Mouse (Mus musculus) MEL (cell line): ENCODE measurements at regions not wholly inside any gene's neighbourhood (a gene's known extent, or its start where the extent isn't known, plus 50 kb on each side); places are given as distances from the start of the nearest gene placed in this dataset.

Experiments used
- DNase-seq: peaks from one replicate; pipeline ENCODE4 v3.0.0; 2011; ENCODE audit warnings: low read depth, low spot score
- H3K27ac ChIP-seq: 2 replicates; pipeline ENCODE4 v1.5.1; 2012; ENCODE audit warnings: low read depth, mild to moderate bottlenecking, control low read depth, low read length, moderate library complexity; ENCODE audit not compliant: control insufficient read depth
- H3K27me3 ChIP-seq, 2 experiments: fragments of 150-350 bp in 1 of 2; sonication (generic) in 1 of 2; 2 replicates each; pipeline ENCODE4 v1.6.1; 2012; ENCODE audit warnings: low read length in 2 of 2, mild to moderate bottlenecking in 2 of 2, improper control_type of control experiment in 1 of 2, moderate library complexity in 1 of 2; ENCODE audit not compliant: insufficient read depth in 2 of 2, control insufficient read depth in 1 of 2
- H3K36me3 ChIP-seq, 2 experiments: 2 replicates each; pipeline ENCODE4 v1.6.1; 2012 to 2014; ENCODE audit warnings: low read length in 2 of 2, improper control_type of control experiment in 1 of 2, inconsistent platforms in 1 of 2, mild to moderate bottlenecking in 1 of 2; ENCODE audit not compliant: insufficient read depth in 2 of 2, control insufficient read depth in 1 of 2
- H3K4me1 ChIP-seq, 2 experiments: fragments of 150-350 bp in 1 of 2; sonication (generic) in 1 of 2; 2 replicates each; pipeline ENCODE4 v1.6.1; 2012; ENCODE audit warnings: low read length in 2 of 2, improper control_type of control experiment in 1 of 2, mild to moderate bottlenecking in 1 of 2; ENCODE audit not compliant: insufficient read depth in 2 of 2, control insufficient read depth in 1 of 2
- H3K4me3 ChIP-seq, 2 experiments: fragments of 150-350 bp in 1 of 2; sonication (generic) in 1 of 2; 2 replicates each; pipeline ENCODE4 v1.5.1; 2012; ENCODE audit warnings: low read depth in 2 of 2, low read length in 2 of 2, mild to moderate bottlenecking in 2 of 2, moderate library complexity in 2 of 2, control low read depth in 1 of 2, improper control_type of control experiment in 1 of 2; ENCODE audit not compliant: control insufficient read depth in 1 of 2, insufficient read depth in 1 of 2
- H3K79me2 ChIP-seq: 2 replicates; pipeline ENCODE4 v1.6.1; 2012; ENCODE audit warnings: mild to moderate bottlenecking, low read length, moderate library complexity; ENCODE audit not compliant: control insufficient read depth, poor library complexity, insufficient read depth
- H3K9ac ChIP-seq: 2 replicates; pipeline ENCODE4 v1.6.1; 2012; ENCODE audit warnings: low read depth, mild to moderate bottlenecking, control low read depth, low read length, moderate library complexity; ENCODE audit not compliant: control insufficient read depth, poor library complexity, severe bottlenecking
- H3K9me3 ChIP-seq: fragments of 150-350 bp; sonication (generic); replicated peaks from 2 replicates; pipeline ENCODE4 v1.6.1; 2012; ENCODE audit warnings: mild to moderate bottlenecking, low read length, improper control_type of control experiment, moderate library complexity; ENCODE audit not compliant: insufficient read depth
- BHLHE40 ChIP-seq: IDR thresholded peaks from 2 replicates; pipeline ENCODE4 v1.6.1; 2012; ENCODE audit warnings: low read depth, mild to moderate bottlenecking, inconsistent platforms, low read length, improper control_type of control experiment, borderline replicate concordance
- CHD1 ChIP-seq: IDR thresholded peaks from 2 replicates; pipeline ENCODE4 v1.6.1; 2012; ENCODE audit warnings: low read depth, mild to moderate bottlenecking, inconsistent platforms, low read length, improper control_type of control experiment
- CHD2 ChIP-seq: IDR thresholded peaks from 2 replicates; pipeline ENCODE4 v1.6.1; 2011; ENCODE audit warnings: low read length, improper control_type of control experiment
- CTCF ChIP-seq, 3 experiments: IDR thresholded peaks in 2 of 3; conservative IDR thresholded peaks in 1 of 3; 2 replicates each; pipeline ENCODE4 v1.5.1; 2011 to 2012; ENCODE audit warnings: low read length in 3 of 3, low read depth in 2 of 3, mild to moderate bottlenecking in 2 of 3, improper control_type of control experiment in 1 of 3, inconsistent platforms in 1 of 3, mixed read lengths in 1 of 3, moderate library complexity in 1 of 3; ENCODE audit not compliant: control insufficient read depth in 1 of 3, insufficient read depth in 1 of 3, poor library complexity in 1 of 3, severe bottlenecking in 1 of 3
- ELF1 ChIP-seq: IDR thresholded peaks from 2 replicates; pipeline ENCODE4 v1.6.1; 2014; ENCODE audit warnings: low read depth, mild to moderate bottlenecking, inconsistent platforms, low read length, improper control_type of control experiment, moderate library complexity
- ETS1 ChIP-seq: IDR thresholded peaks from 2 replicates; pipeline ENCODE4 v1.6.1; 2012; ENCODE audit warnings: low read depth, mild to moderate bottlenecking, inconsistent platforms, low read length, improper control_type of control experiment, moderate library complexity
- HCFC1 ChIP-seq: IDR thresholded peaks from 2 replicates; pipeline ENCODE4 v1.6.1; 2012; ENCODE audit warnings: low read depth, mild to moderate bottlenecking, inconsistent platforms, low read length, improper control_type of control experiment, moderate library complexity
- MAX ChIP-seq: IDR thresholded peaks from 2 replicates; pipeline ENCODE4 v1.6.1; 2011; ENCODE audit warnings: low read length, improper control_type of control experiment
- MAZ ChIP-seq: IDR thresholded peaks from 2 replicates; pipeline ENCODE4 v1.6.1; 2012; ENCODE audit warnings: low read depth, mild to moderate bottlenecking, inconsistent platforms, low read length, improper control_type of control experiment
- MYB ChIP-seq: IDR thresholded peaks from 2 replicates; pipeline ENCODE4 v1.6.1; 2011; ENCODE audit warnings: mild to moderate bottlenecking, low read depth, low read length, improper control_type of control experiment
- MYC ChIP-seq: IDR thresholded peaks from 2 replicates; pipeline ENCODE4 v1.6.1; 2011; ENCODE audit warnings: low read depth, mild to moderate bottlenecking, low read length, improper control_type of control experiment, moderate library complexity
- NELFE ChIP-seq: IDR thresholded peaks from 2 replicates; pipeline ENCODE4 v1.6.1; 2011; ENCODE audit warnings: low read depth, low read length, improper control_type of control experiment
- POLR2A ChIP-seq, 2 experiments: IDR thresholded peaks; 2 replicates each; pipeline ENCODE4 v1.6.1; 2011 to 2012; ENCODE audit warnings: low read length in 2 of 2, mild to moderate bottlenecking in 2 of 2, control low read depth in 1 of 2, improper control_type of control experiment in 1 of 2, low read depth in 1 of 2, moderate library complexity in 1 of 2; ENCODE audit not compliant: control insufficient read depth in 1 of 2, insufficient read depth in 1 of 2, poor library complexity in 1 of 2
- RAD21 ChIP-seq: IDR thresholded peaks from 2 replicates; pipeline ENCODE4 v1.6.1; 2011; ENCODE audit warnings: mild to moderate bottlenecking, low read depth, low read length, improper control_type of control experiment
- SIN3A ChIP-seq: IDR thresholded peaks from 2 replicates; pipeline ENCODE4 v1.6.1; 2012; ENCODE audit warnings: low read length, improper control_type of control experiment, inconsistent platforms
- SMC3 ChIP-seq: IDR thresholded peaks from 2 replicates; pipeline ENCODE4 v1.6.1; 2011; ENCODE audit warnings: low read depth, low read length, improper control_type of control experiment
- TBP ChIP-seq: IDR thresholded peaks from 2 replicates; pipeline ENCODE4 v1.8.0; 2011; ENCODE audit warnings: low read depth, low read length, improper control_type of control experiment
- TCF12 ChIP-seq: IDR thresholded peaks from 2 replicates; pipeline ENCODE4 v1.6.1; 2014; ENCODE audit warnings: low read depth, mild to moderate bottlenecking, inconsistent platforms, low read length, improper control_type of control experiment, moderate library complexity
- ZC3H11A ChIP-seq: IDR thresholded peaks from 2 replicates; pipeline ENCODE4 v1.6.1; 2012; ENCODE audit warnings: low read depth, mild to moderate bottlenecking, inconsistent platforms, low read length, improper control_type of control experiment

DNA sequence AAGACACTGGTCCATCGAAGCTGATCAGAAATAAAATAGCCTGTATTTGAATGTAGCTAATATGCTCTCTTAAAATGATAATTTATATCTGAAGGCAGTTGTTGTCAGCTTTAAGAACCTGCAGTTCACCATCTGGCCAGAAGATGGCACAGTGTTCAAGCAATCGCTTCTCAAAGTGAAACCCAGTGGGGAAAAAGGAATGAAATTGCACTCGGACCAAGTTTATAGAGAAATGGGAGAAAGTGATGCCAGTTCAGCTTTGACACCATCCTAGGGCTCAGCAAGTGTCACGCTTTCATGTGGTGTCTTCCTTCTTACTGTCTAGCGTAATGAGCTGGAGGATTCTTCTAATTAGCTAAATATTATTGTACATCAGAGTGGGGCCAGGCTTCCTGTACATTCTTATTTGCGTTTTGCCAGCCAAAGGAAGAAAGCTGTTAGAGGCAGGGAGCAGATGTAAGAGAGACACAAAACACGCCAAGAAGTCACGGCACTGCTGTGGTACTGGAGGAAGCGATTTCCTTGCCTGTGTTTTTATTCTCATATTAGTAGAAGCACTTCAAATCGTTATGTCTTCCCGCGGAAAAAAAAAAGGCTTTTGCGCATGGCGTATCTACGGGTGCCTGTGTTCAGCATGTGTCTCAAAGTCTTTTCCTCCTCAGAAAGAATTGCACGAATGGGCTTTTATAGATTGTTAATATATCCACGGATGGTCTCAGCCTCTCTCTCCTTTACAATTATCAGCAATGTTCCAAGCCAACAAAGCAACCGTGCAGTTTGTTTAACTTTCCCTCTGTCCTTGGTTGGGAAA lies 237.1 kb downstream of the Gm765 start:
- Histone ChIP-seq H3K79me2 (no peaks in the 10 kb centered on the region), H3K4me3 (peak overlapping the region; percentile 55 to 57), H3K27ac (no peak overlapping the region), H3K27me3 (no peaks in the 10 kb centered on the region), H3K9me3 (no peaks in the 10 kb centered on the region), H3K9ac (peak overlapping the region; percentile 49), H3K4me1 (no peaks in the 10 kb centered on the region), H3K36me3 (no peaks in the 10 kb centered on the region)
- DNase-seq, result peak; percentile 87
- TF ChIP-seq MAZ (no peak), RAD21 (peak; percentile 87), SIN3A (no peak), SMC3 (peak; percentile 80), TCF12 (no peak), ETS1 (no peak), MYC (no peak), MAX (0 out of 2 replicates have a peak, but pooled peaks have one; percentile 25), CHD1 (no peak), ZC3H11A (peak; percentile 65), CTCF (IDR thresholded peaks at IDR 0.05 in 2 of 3, conservative IDR thresholded peaks at IDR 0.05 in 1 of 3; ENCODE audit: control insufficient read depth in 1 of 3, insufficient read depth in 1 of 3, low read depth in 2 of 3, low read length in 3 of 3, poor library complexity in 1 of 3, severe bottlenecking in 1 of 3) (peak; percentile 69 to 86 (median 78)), BHLHE40 (no peak), TBP (0 out of 2 replicates have a peak, but pooled peaks have one; percentile 24), POLR2A (IDR thresholded peaks at IDR 0.05; ENCODE audit: control insufficient read depth in 1 of 2, insufficient read depth in 1 of 2, low read depth in 1 of 2, low read length in 2 of 2, poor library complexity in 1 of 2) (no peak)
- TF ChIP-seq, all 39 proteins: peak for 6

GRCm38 (mm10) chr6:98104432-98104831 lies 238.1 kb downstream of the Gm765 start:
- no peaks in the 10 kb centered on the region for H3K79me2 ChIP-seq
- DNase-seq, result peak; percentile 10
- no peaks in the 10 kb centered on the region for H3K9me3 ChIP-seq
- no peak overlapping the region for H3K27ac ChIP-seq
- TF ChIP-seq ZC3H11A (no peak), RAD21 (peak; percentile 5), HCFC1 (no peak), BHLHE40 (no peak), MYB (no peak), SMC3 (no peak), CTCF (IDR thresholded peaks at IDR 0.05 in 2 of 3, conservative IDR thresholded peaks at IDR 0.05 in 1 of 3; ENCODE audit: control insufficient read depth in 1 of 3, insufficient read depth in 1 of 3, low read depth in 2 of 3, low read length in 3 of 3, poor library complexity in 1 of 3, severe bottlenecking in 1 of 3) (peak in 1 of 3 experiments; percentile 31; a peak in 3 of 6 replicates), TBP (no peak), ELF1 (no peak), MYC (no peak), SIN3A (no peak), NELFE (no peak), CHD2 (no peak)
- no peaks in the 10 kb centered on the region for H3K4me1 ChIP-seq
- H3K27me3 ChIP-seq, result no peaks in the 10 kb centered on the region
- H3K9ac ChIP-seq, result no peak overlapping the region
- H3K36me3 ChIP-seq, result no peaks in the 10 kb centered on the region
- H3K4me3 ChIP-seq, result no peak overlapping the region
